Mouse (Mus musculus) layer of hippocampus, adult 11-12 months (tissue): ENCODE measurements around the gene Slc25a53.
"Not testable (repeated sequence)": the region's sequence is repeated elsewhere in the genome, so short reads cannot be mapped to it uniquely, and the experiment has no call there.

ENCODE experiments used
- DNase-seq: peaks from one replicate; pipeline ENCODE4 v3.0.0; 2022; ENCODE audit warnings: low spot score

Gene Slc25a53

DNA sequence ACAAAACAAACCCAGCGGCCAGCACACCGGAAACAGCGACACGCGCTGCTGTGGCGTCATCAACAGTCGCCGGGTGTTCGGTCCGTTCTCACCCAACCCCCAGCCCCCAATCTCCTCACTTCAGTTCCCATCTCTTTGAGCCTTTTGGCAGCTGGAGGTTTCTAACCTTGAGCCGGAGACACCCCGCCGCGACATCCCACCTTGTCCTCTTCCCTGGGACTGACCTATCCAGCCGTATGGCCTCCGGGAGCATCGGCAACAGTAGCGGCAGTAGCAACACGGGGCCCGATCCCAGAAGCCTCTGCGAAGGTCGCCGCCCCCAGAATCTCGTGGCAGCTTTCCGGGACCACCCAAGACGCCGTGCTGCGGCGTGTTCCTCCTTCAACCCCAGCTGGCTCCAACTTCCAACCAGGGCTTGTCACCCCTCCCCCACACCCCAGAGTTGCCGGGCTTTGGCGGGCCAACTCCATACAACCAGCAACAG is at the start of gene Slc25a53:
Gene Slc25a53 (minus strand): TSS at position 303 of the 484 bp plus-strand sequence.
- peak; percentile 83 for DNase-seq

DNA sequence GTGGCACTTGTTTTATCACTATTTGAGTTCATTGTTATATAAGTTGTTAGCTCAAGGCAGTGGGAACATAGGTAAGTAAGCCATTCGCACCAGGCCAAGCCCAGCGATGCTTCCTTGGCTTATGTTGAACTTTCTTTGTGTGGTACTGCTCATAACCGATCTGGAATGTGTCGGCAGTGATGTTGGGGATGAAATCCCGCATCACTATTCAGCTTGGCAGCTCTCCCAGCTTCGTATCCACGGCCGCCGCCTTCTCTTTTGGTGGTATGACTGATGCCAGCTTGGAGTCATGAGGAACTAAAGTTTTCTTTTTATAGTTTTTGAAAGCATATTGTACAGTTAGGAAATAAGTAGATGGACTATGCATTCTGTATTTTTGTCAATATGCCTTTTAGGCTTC is 25.1 kb upstream of the Slc25a53 start:
- DNase-seq = peak; percentile 34

- peak; percentile 54 for DNase-seq
Measured at GRCm38 (mm10) chrX:137049425-137050225, 11.5 kb upstream of the Slc25a53 start, which contains the start of gene Fam199x. TSS of gene Fam199x (plus strand) at chrX:137049594.

DNA sequence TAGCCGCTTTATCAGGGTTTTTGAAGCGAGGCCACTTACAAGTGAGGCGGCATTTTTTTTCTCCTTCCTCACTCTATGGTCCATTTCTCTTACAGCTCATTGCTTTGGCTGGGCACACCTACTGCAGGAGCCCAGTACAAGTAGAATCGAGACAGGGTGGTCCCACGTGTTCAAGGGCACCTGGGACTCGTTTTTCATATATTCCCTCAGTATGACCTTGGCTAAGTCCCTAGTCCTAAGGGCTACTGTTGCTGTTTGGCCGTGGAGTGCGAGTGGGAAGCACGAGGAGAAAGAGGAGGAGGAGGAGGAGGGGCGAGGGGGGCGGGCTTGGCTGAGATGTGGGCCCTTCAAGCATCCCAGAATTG is 10.9 kb upstream of the Slc25a53 start:
- DNase-seq = peak; percentile 3

DNA sequence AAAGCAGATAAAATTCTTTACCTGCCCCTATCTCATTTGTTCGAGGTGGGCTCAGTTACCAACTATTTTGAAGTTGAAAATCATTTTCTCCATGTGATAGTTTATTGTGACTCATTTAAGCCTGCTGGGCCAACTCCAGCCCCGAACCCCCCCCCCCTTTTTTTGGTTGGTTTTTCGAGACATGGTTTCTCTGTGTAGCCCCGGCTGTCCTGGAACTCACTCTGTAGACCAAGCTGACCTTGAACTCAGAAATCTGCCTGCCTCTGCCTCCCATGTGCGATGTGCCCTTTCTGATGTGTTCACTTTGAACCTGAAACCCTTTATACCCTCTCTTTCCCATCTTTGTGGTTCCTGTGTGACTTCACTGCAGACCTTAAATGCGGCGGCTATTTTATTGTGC is 400 bp upstream of the Slc25a53 start:
- no peak for DNase-seq

DNA sequence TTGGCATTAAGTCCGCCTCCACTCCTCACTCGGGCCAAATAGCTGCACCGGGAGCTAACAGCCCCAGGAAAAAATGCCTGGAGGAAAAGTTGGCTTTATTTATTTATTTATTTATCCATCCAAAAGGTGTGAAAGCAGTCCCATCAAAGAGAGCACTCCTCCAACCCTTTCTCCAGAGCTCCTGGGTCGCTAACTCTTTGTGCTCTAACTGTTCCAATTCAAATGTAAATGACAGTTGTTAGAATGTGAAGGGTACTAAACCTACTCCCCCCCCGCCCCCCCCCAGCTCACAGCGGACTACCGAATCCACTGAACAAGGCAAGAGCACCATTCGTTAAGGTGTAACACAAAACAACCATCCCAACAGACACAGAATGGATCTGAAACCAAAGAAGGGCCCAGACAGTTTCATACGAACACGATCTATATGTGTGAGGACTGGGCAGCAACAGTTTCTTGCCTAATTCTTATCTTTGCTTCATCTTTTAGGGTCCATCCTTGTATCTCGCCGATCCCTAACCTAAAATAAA is 567 bp downstream of the Slc25a53 start:
- no peak for DNase-seq

- DNase-seq = no peak
Measured at GRCm38 (mm10) chrX:137034322-137034721, 3.8 kb downstream of the Slc25a53 start.

DNA sequence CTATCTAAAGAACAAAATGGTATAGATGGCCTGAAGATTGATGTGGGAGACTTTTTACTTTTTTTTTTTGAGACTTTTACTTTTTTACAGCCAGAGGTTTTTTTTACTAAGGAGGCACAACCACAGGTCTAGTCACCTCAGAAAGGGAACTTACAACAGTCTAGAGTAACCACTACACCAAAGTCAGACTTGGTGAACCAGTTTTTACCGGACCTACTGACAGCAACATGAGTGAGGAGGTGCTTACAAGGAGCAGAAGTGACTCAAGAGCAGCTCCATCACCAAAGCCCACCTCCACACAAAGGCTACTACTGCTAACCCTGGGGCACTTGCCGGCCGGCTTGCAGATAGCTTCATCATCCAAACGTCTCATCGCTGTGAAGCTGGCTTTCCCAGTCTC is 6.4 kb downstream of the Slc25a53 start:
- no peak for DNase-seq

DNA sequence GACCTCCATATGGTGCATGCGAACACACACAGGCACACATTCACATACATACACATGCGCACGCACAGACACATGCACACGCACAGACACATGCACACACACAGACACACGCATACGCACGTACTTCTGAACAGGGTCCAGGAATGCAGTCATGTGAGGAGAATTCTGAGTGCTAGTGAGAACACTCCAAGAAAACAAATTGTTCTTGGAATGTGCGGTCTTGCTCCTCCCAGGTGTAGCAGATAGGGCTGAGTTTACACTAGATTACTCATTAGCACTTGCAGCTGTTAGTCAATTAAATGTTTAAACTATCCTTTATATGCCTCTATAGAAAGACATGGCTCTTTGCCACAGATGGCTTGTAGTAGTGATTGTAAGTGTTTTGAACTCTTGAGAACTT is 7.2 kb downstream of the Slc25a53 start:
- DNase-seq = no peak

- DNase-seq = peak; percentile 67
Measured at GRCm38 (mm10) chrX:137019310-137019709, 18.8 kb downstream of the Slc25a53 start.

DNA sequence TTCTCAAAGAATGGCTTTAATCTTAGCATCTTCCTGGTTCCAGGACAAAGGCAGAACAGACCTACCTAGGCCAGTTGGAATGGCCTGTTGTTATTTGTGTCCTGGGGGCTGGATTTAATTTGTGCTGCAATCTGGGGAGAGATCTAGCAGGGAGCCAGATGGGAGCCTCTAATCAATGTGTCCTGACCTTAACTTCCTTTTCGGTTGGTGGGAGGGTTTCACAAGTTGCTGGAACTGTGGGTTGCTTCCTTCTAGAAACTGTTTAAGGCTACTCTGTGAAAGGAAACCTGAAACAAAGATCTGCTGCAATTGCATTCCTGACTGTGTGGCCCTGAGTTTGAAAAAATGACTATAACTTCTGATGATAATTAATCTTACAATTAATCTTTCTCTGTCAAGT is 20.4 kb downstream of the Slc25a53 start:
- DNase-seq = no peak

GRCm38 (mm10) chrX:137015099-137015709 is 22.9 kb downstream of the Slc25a53 start:
- peak; percentile 58 for DNase-seq

DNA sequence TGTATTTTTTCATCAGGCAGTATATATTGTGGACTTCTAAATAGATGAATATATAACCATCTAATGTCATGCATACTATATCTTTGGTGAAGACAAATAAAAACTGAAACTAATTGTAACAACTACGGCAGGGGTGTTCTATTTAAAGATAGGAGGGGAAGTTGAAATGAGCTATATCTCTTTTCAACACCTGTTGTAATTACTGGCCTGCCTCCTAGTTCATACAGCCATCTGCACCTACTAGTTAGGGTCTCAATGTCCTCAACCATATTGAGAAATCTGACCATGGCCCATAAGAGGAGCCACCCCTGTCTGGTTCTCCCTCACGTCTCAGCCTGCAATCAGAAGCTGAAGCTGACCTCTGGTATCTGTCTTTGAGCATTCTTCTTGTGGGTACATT is 41.8 kb downstream of the Slc25a53 start:
- DNase-seq = no peak

GRCm38 (mm10) chrX:136993641-136994040 is 44.5 kb downstream of the Slc25a53 start:
- DNase-seq = peak; percentile 29

GRCm38 (mm10) chrX:136992978-136993547 is 45.0 kb downstream of the Slc25a53 start, which contains the start of gene Zcchc18:
TSS of gene Zcchc18 (plus strand) at chrX:136993155.
- peak; percentile 78 for DNase-seq

- peak; percentile 7 for DNase-seq
Measured at GRCm38 (mm10) chrX:136992191-136992965, 45.7 kb downstream of the Slc25a53 start.

DNA sequence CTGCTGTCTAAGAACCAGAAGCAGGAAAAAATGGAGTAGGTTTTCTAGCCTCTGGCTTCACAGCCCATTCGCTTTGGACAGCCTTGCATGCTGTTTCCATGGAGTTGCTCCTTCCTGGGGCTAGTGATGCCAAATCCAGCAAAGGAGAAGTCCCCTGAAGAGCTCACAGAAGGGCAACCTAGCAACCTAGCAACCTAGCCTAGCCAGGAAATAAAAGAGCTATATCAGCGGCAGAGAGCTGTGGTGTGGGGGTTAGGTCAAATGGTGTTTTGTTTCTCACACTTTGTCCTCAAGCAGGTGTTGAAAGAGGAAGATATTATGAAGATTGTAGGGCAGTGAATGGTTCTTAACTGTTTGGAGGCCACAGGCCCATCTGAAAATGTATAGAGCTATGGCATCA is 46.8 kb downstream of the Slc25a53 start:
- no peak for DNase-seq

- DNase-seq = no peak
Measured at GRCm38 (mm10) chrX:136986039-136986438, 52.1 kb downstream of the Slc25a53 start.

DNA sequence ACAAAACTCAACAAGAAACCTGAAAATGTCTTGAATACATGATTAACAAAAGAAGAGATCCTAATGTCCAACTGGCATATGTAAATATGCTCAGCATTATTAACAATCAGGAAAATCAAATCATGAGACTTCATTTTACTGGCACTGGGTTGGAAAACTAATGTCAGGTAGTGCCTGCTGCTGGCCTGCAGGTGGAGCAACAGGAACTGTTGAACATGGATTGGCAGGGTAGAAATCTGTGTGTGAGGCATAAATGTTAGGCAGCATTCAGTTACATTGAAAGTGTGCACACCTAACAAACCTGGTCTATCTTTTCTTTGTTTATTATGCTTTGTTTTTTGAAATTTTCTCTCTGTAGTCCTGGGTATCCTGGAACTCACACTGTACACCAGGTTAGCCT is 59.5 kb downstream of the Slc25a53 start:
- no peak for DNase-seq

DNA sequence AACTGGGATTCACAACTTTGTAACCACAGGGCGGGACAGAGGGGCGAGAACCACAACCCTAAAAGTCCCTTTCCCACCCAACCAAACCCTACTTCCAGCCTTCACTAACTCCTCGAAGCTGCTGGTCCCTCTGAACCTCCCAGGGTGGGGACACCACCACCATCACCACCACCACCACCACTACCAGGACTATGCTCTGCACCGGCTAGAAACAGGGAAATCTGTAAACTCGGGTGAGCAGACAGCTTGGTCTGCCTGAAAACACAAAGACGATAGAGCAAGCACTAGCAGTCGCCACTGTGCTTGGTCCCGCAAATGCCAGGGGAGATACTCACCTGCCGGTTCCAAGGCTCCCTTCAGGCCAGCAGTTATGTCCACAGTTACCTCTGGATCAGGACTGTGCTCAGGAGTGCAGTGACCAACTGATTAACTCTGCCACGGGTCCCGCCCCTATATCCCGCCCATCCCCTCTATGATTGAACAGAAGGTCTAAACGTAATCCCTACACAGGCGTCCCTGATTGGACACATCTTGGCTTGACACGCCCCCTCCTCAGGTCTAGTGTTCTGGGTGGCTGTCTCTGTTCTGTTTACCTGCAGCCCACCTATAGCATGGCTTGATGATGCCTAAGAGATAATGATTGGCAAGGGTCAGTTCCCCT is 61.5 kb downstream of the Slc25a53 start, which contains the start of the genes Tmsb15l and Tmsb15b1:
Gene Tmsb15l (minus strand): TSS at position 446 of the 661 bp plus-strand sequence.
Gene Tmsb15b1 (minus strand): TSS at position 451 of the 661 bp plus-strand sequence.
- peak; percentile 84 for DNase-seq

DNA sequence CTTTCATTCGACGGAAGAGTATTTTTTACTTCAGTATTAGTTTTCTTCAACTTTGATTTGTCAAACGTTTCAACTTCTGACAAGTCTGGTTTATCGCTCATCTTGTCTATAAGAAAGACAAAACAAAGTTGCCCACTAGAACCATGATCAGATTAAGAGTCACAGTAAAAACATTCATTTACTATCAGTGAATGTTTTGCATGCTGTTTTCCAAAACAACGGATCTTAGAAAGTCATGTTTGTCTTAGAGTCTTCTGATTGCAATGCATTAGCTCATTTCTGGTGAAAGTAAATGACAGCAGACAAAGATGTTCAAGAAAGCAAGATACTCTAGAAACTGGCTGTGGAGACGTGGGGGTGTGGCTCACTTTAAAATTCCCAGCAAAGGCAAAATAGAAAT is 62.7 kb downstream of the Slc25a53 start, which contains the start of gene Tmsb15b2:
Gene Tmsb15b2 (minus strand): TSS at position 101 of the 400 bp plus-strand sequence.
- DNase-seq = not testable (repeated sequence)
